ENCODE assay signal across 8 mouse cellular contexts in the genomic region with DNA sequence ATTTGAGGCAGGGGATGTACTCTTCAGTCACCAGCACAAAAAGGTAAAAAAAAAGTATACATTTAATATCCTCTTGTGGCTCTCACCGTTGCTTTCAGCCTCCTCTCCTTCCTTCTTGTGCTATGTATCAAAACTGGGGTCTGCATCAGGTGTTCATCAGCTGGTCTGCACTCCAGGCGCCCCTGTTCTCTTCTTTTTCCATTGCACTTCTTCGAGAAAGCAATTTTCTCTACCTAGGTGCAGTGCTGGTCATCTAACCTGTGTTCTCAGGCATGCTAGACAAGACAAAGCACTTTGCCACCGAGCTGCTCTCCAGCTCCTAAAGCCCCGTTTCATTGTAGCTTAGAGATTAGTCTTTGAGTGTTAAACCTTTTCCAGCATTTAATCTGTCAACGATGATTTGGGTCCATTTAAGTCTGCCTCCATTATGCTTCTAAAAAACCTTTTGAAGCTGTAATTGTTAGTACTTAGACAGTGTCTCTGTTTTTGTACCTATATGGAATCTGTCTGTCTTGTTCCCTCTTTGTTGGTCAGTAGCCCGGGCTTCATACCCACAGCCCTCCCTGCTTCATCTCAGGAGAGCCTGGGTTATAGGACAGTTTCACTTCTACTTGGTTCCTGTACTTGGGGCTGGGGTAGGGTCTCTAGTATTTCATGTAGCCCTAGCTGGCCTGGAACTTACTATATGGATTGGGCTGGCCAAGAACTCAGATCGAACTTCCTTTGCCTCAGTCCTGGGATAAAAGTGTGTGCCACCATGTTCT. TPM values are rescaled to one million over a fixed set of nuclear protein-coding genes. Genes with fewer than 3 reads are reported as not detected.
A peak's percentile ranks its signal among the peaks of the same experiment; 100 is the strongest.
DNase-seq lines count a peak whose midpoint lies in the region; ATAC-seq and TF ChIP-seq lines count a peak whose summit lies in the region.

No protein-coding gene starts in this region.

- ATAC-seq in intestine, postnatal 0 days, result no peak

- no peak for DNase-seq in layer of hippocampus, adult 2 months (ENCODE audit: low spot score in 2 of 2)
- DNase-seq in layer of hippocampus, adult 8-10 months (ENCODE audit: low spot score in 2 of 2), result no peak
- no peak for DNase-seq in right cerebral cortex, postnatal 10 days (ENCODE audit: low spot score in 2 of 2)
- no peak for DNase-seq in urinary bladder, adult 2 months (ENCODE audit: low spot score)
- DNase-seq in adrenal gland, postnatal 4 days (ENCODE audit: low spot score in 2 of 2), result no peak

- H3K27me3 ChIP-seq in intestine, postnatal 0 days (replicated peaks; ENCODE audit: control insufficient read depth, insufficient read depth, low read length), result no peaks in the 10 kb centered on the region

- H3K9ac ChIP-seq in intestine, postnatal 0 days (ENCODE audit: low read depth, low read length), result peak overlapping the region; percentile 99

- no peaks in the 10 kb centered on the region for H3K36me3 ChIP-seq in intestine, postnatal 0 days (ENCODE audit: control insufficient read depth, insufficient read depth)

- no peak for TF ChIP-seq POLR2A in cortical plate, adult 2 months (IDR thresholded peaks at IDR 0.05; ENCODE audit: extremely low read depth, insufficient read depth, low read length)
- no peak for TF ChIP-seq POLR2A in olfactory bulb, adult 2 months (IDR thresholded peaks at IDR 0.05; ENCODE audit: insufficient read depth, low read depth, low read length)

- H3K4me1 ChIP-seq in cortical plate, adult 2 months (ENCODE audit: control insufficient read depth, insufficient read depth, low read length), result peaks cover 5% of the 10 kb centered on the region
- peaks cover 11% of the 10 kb centered on the region for H3K4me1 ChIP-seq in intestine, postnatal 0 days (replicated peaks; ENCODE audit: control insufficient read depth, insufficient read depth, low read length)
- no peaks in the 10 kb centered on the region for H3K4me1 ChIP-seq in olfactory bulb, adult 2 months (ENCODE audit: control insufficient read depth, insufficient read depth, low read length)

- H3K9me3 ChIP-seq in intestine, postnatal 0 days (ENCODE audit: control insufficient read depth), result no peaks in the 10 kb centered on the region

- H3K4me3 ChIP-seq in layer of hippocampus, adult 2 months, result peak overlapping the region; percentile 94
- peak overlapping the region; percentile 81; the same call in 1 of the 2 replicates for H3K4me3 ChIP-seq in cortical plate, adult 2 months (ENCODE audit: insufficient read depth, low read length)
- peak overlapping the region; percentile 70 for H3K4me3 ChIP-seq in intestine, postnatal 0 days (ENCODE audit: low read depth, low read length)
- H3K4me3 ChIP-seq in olfactory bulb, adult 2 months (ENCODE audit: insufficient read depth, low read depth, low read length), result peak overlapping the region; percentile 26

- WGBS in intestine, postnatal 0 days, result 35% methylated on average over 8 of the region's 8 CpGs
- WGBS in olfactory bulb, adult 2 months, result 31% methylated on average over 8 of the region's 8 CpGs

- H3K27ac ChIP-seq in layer of hippocampus, adult 2 months, result peak overlapping the region; percentile 94
- H3K27ac ChIP-seq in cortical plate, adult 2 months (ENCODE audit: insufficient read depth, low read length), result no peak overlapping the region
- peak overlapping the region; percentile 100; the same call in 1 of the 2 replicates for H3K27ac ChIP-seq in intestine, postnatal 0 days (ENCODE audit: low read depth, low read length)
- H3K27ac ChIP-seq in olfactory bulb, adult 2 months (ENCODE audit: insufficient read depth, low read depth, low read length), result no peak overlapping the region

- H3K4me2 ChIP-seq in intestine, postnatal 0 days (replicated peaks; ENCODE audit: low read depth), result peak overlapping the region; percentile 74

- no peak for TF ChIP-seq CTCF in layer of hippocampus, adult 2 months (conservative IDR thresholded peaks at IDR 0.05)
- TF ChIP-seq CTCF in cortical plate, adult 2 months (IDR thresholded peaks at IDR 0.05; ENCODE audit: extremely low read depth, insufficient read depth, low read length), result no peak
- no peak for TF ChIP-seq CTCF in intestine, postnatal 0 days (IDR thresholded peaks at IDR 0.05; ENCODE audit: low read depth)
- TF ChIP-seq CTCF in olfactory bulb, adult 2 months (IDR thresholded peaks at IDR 0.05; ENCODE audit: insufficient read depth, low read depth, low read length), result no peak

RNA-seq across cellular contexts. Expression of a gene that starts 1.7 kb away (rescaled TPM):
- total RNA-seq in layer of hippocampus, adult 2 months (2021), result 10 to 100 TPM; 51.8 to 59.2 TPM
- total RNA-seq in layer of hippocampus, adult 8-10 months (2022), result 10 to 100 TPM; 51.2 to 62.8 (median 58.9) TPM
- polyA plus RNA-seq in cortical plate, adult 2 months (2012; rRNA removed), result 20.1 and 20.3 TPM in 2 replicates
- 16.4 and 19.6 TPM in 2 replicates for polyA plus RNA-seq in intestine, postnatal 0 days (2015; fragmentation: Nextera tagmentation; extraction: Ambion mirVana)
- polyA plus RNA-seq in olfactory bulb, adult 2 months (2012; ENCODE audit: insufficient read depth, insufficient read length, low replicate concordance, missing spikeins), result not detected in 2 replicates
- polyA plus RNA-seq in urinary bladder, adult 2 months (2012; rRNA removed), result 35.7 and 51.0 TPM in 2 replicates
- total RNA-seq in adrenal gland, postnatal 4 days (2021), result 100 to 1,000 TPM; 130 to 135 TPM

RNA-seq across cellular contexts. Expression of a gene that starts 46.3 kb away (rescaled TPM):
- under 1 TPM; 0.41 to 0.64 TPM for total RNA-seq in layer of hippocampus, adult 2 months (2021)
- total RNA-seq in layer of hippocampus, adult 8-10 months (2022), result under 1 TPM; 0.63 to 0.75 (median 0.70) TPM
- polyA plus RNA-seq in cortical plate, adult 2 months (2012; rRNA removed), result 1.6 and 2.0 TPM in 2 replicates
- polyA plus RNA-seq in intestine, postnatal 0 days (2015; fragmentation: Nextera tagmentation; extraction: Ambion mirVana), result 2.5 and 2.7 TPM in 2 replicates
- not detected in 2 replicates for polyA plus RNA-seq in olfactory bulb, adult 2 months (2012; ENCODE audit: insufficient read depth, insufficient read length, low replicate concordance, missing spikeins)
- 5.6 and 5.7 TPM in 2 replicates for polyA plus RNA-seq in urinary bladder, adult 2 months (2012; rRNA removed)
- 10 to 100 TPM; 11.6 to 15.1 TPM for total RNA-seq in adrenal gland, postnatal 4 days (2021)

RNA-seq across cellular contexts. Expression of a gene that starts 58.8 kb away (rescaled TPM):
- 10 to 100 TPM; 73.9 to 77.9 TPM for total RNA-seq in layer of hippocampus, adult 2 months (2021)
- total RNA-seq in layer of hippocampus, adult 8-10 months (2022), result 10 to 100 TPM; 64.6 to 84.2 (median 78.5) TPM
- 73.5 and 84.7 TPM in 2 replicates for polyA plus RNA-seq in cortical plate, adult 2 months (2012; rRNA removed)
- polyA plus RNA-seq in intestine, postnatal 0 days (2015; fragmentation: Nextera tagmentation; extraction: Ambion mirVana), result 6.1 and 7.0 TPM in 2 replicates
- not detected in 2 replicates for polyA plus RNA-seq in olfactory bulb, adult 2 months (2012; ENCODE audit: insufficient read depth, insufficient read length, low replicate concordance, missing spikeins)
- polyA plus RNA-seq in urinary bladder, adult 2 months (2012; rRNA removed), result 35.2 and 43.2 TPM in 2 replicates
- 1 to 10 TPM; 4.9 to 6.3 TPM for total RNA-seq in adrenal gland, postnatal 4 days (2021)

Comparison
In these comparisons a context has a peak if more than half of its experiments do, and no peak if none do; other contexts are left out.
1. H3K27ac ChIP-seq: peak in layer of hippocampus, adult 2 months (single experiment) and intestine, postnatal 0 days (single experiment); none in cortical plate, adult 2 months (single experiment) and olfactory bulb, adult 2 months (single experiment).
2. H3K4me3 ChIP-seq: peak in every context shown above with its lines; median percentile 94 in layer of hippocampus, adult 2 months; 81 in cortical plate, adult 2 months; 70 in intestine, postnatal 0 days; 26 in olfactory bulb, adult 2 months.